ENCODE assay signal across 17 mouse cellular contexts in the genomic region with DNA sequence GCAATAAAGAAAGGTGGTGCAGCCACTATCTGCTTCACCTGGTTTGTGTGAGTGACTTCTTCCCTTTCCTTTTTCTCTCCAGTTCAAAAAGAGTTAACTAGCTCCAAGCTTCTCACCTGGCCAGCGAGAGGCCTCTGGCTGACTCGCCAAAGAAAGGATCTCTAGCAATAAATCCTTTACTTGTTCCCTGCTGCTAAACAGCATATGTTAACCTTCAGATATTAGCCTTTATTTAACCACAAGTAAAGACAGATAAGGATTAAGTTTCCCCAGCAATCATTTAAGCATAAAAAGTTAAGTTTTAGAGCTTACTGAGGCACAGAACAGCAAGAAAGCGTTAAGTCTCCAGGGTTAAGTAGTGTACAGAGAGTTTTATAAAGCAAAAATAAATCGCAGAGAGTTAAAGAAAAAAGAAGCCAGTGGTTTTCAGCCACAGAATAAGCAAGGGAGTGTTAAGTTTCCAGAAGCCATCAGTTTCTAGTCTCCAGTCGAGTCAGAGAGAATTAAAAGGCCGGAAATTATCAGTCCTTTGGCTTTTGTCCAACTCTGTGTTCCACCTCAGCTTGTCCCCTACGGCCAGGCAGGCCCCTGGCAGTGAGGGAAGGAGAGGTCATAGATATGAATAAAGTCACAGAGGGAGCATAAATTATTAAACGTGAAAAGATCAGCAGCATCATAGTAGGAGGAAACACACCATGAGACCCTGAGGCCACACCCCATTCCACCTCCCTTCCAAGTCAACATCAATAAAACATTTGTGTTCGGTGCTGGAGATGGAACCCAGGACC. TPM values are rescaled to one million over a fixed set of nuclear protein-coding genes. Genes with fewer than 3 reads are reported as not detected.
DNase-seq lines count a peak whose midpoint lies in the region; ATAC-seq and TF ChIP-seq lines count a peak whose summit lies in the region.
"Had no signal": no experiment of that assay in that cellular context is flagged by ENCODE, and none has a peak within 500 bp of the region (broad histone marks: within the 10 kb centered on the region; RNA-seq: fewer than 3 reads in every experiment).

No protein-coding gene starts in this region.

- H3K27ac ChIP-seq in gastrocnemius, adult 2 months = peak overlapping the region; percentile 94
- peak overlapping the region; percentile 99 for H3K27ac ChIP-seq in heart, embryonic 15.5 days
- no peak overlapping the region for H3K27ac ChIP-seq in lung, embryonic 14.5 days (ENCODE audit: low read depth)
- H3K27ac ChIP-seq: hindbrain, embryonic 15.5 days; macrophage; midbrain, embryonic 10.5 days; neural tube, embryonic 13.5 days had no signal

- no peaks in the 10 kb centered on the region for H3K27me3 ChIP-seq in heart, embryonic 15.5 days
- H3K27me3 ChIP-seq in lung, embryonic 14.5 days (ENCODE audit: insufficient read depth, low read length) = no peaks in the 10 kb centered on the region
- H3K27me3 ChIP-seq: hindbrain, embryonic 15.5 days; neural tube, embryonic 13.5 days had no signal

- H3K4me1 ChIP-seq in heart, embryonic 15.5 days (replicated peaks) = peaks cover 34% of the 10 kb centered on the region
- H3K4me1 ChIP-seq in lung, embryonic 14.5 days (ENCODE audit: insufficient read depth) = no peaks in the 10 kb centered on the region
- H3K4me1 ChIP-seq: hindbrain, embryonic 15.5 days; midbrain, embryonic 10.5 days; neural tube, embryonic 13.5 days had no signal

- no peak for TF ChIP-seq CTCF in gastrocnemius, adult 2 months (IDR thresholded peaks at IDR 0.05)
- no peak for TF ChIP-seq CTCF in lung, embryonic 14.5 days (IDR thresholded peaks at IDR 0.05; ENCODE audit: low read depth)

- H3K4me3 ChIP-seq in gastrocnemius, adult 2 months = no peak overlapping the region
- H3K4me3 ChIP-seq in heart, embryonic 15.5 days = no peak overlapping the region
- H3K4me3 ChIP-seq in lung, embryonic 14.5 days (ENCODE audit: low read depth, low read length) = no peak overlapping the region
- H3K4me3 ChIP-seq: hindbrain, embryonic 15.5 days; midbrain, embryonic 10.5 days; neural tube, embryonic 13.5 days had no signal

- no peak overlapping the region for H3K4me2 ChIP-seq in heart, embryonic 15.5 days
- no peak overlapping the region for H3K4me2 ChIP-seq in lung, embryonic 14.5 days
- H3K4me2 ChIP-seq: hindbrain, embryonic 15.5 days; liver, embryonic 11.5 days; neural tube, embryonic 13.5 days had no signal

- intact Hi-C loops in gastrocnemius, adult 2 months (cut with DNase I) = loop anchor here (5.0 kb wide), 1 partner anchor 90 kb away; the partner anchor contains the start of gene Mkrn2
- intact Hi-C loops in heart, postnatal 25 days (cut with DNase I) = no loop called here
- intact Hi-C loops in heart, postnatal 10 days (cut with DNase I) = no loop called here

- no peak for DNase-seq in gastrocnemius, adult 2 months
- no peak for DNase-seq in gastrocnemius, postnatal 25 days
- no peak for DNase-seq in heart, postnatal 25 days (ENCODE audit: low spot score)
- DNase-seq in lung, embryonic 14.5 days = peak; percentile 69
- DNase-seq in lung, postnatal 25 days (ENCODE audit: low spot score) = no peak
- peak; percentile 36 to 37 for DNase-seq in heart, postnatal 10 days
- DNase-seq in frontal cortex, postnatal 25 days (ENCODE audit: low spot score in 2 of 2) = no peak
- DNase-seq: adrenal gland, postnatal 36 days; cerebellum, postnatal 25 days; embryo, embryonic 11 days; right cerebral cortex, adult 18-20 months had no signal

- ATAC-seq in heart, embryonic 15.5 days (replicated peaks; ENCODE audit: insufficient number of reproducible peaks, insufficient read depth, low FRiP score, low read depth) = no peak
- no peak for ATAC-seq in lung, embryonic 14.5 days (ENCODE audit: insufficient read depth)

- H3K9ac ChIP-seq in heart, embryonic 15.5 days = no peak overlapping the region
- H3K9ac ChIP-seq in lung, embryonic 14.5 days = no peak overlapping the region
- H3K9ac ChIP-seq: hindbrain, embryonic 15.5 days; neural tube, embryonic 13.5 days had no signal

- 37% methylated on average over 9 of the region's 9 CpGs for WGBS in heart, embryonic 15.5 days
- 41% methylated on average over 9 of the region's 9 CpGs for whole genome bisulfite sequencing in lung, embryonic 14.5 days

- H3K36me3 ChIP-seq in heart, embryonic 15.5 days = no peaks in the 10 kb centered on the region
- no peaks in the 10 kb centered on the region for H3K36me3 ChIP-seq in lung, embryonic 14.5 days (ENCODE audit: insufficient read depth)
- H3K36me3 ChIP-seq: hindbrain, embryonic 15.5 days; midbrain, embryonic 10.5 days; neural tube, embryonic 13.5 days had no signal

- H3K9me3 ChIP-seq in heart, embryonic 15.5 days (replicated peaks) = no peaks in the 10 kb centered on the region
- H3K9me3 ChIP-seq in lung, embryonic 14.5 days (ENCODE audit: low read depth, low read length) = no peaks in the 10 kb centered on the region
- H3K9me3 ChIP-seq: hindbrain, embryonic 15.5 days; midbrain, embryonic 10.5 days; neural tube, embryonic 13.5 days had no signal

RNA-seq across cellular contexts. Expression of gene Raf1, which starts 15.9 kb away (rescaled TPM):
- total RNA-seq in gastrocnemius, adult 2 months (2021) = 100 to 1,000 TPM; 129 to 136 TPM
- 100 to 1,000 TPM; 105 to 129 TPM for total RNA-seq in gastrocnemius, postnatal 25 days (2021)
- polyA plus RNA-seq in heart, embryonic 15.5 days (2015; fragmentation: Nextera tagmentation; extraction: Ambion mirVana) = 90.7 and 97.4 TPM in 2 replicates
- total RNA-seq in heart, postnatal 25 days (2021) = 100 to 1,000 TPM in 1 of 2 experiments, 10 to 100 TPM in 1; 98.8 to 100 TPM
- 121 and 122 TPM in 2 replicates for polyA plus RNA-seq in lung, embryonic 14.5 days (2014; fragmentation: Nextera tagmentation; extraction: Ambion mirVana)
- 100 to 1,000 TPM; 111 to 119 TPM for total RNA-seq in heart, postnatal 10 days (2021)

Comparison
In these comparisons a context has a peak if more than half of its experiments do, and no peak if none do; other contexts are left out.
1. DNase-seq: peak in lung, embryonic 14.5 days (single experiment) and heart, postnatal 10 days (2 of 2); none in gastrocnemius, adult 2 months (single experiment), gastrocnemius, postnatal 25 days (single experiment), heart, postnatal 25 days (single experiment), lung, postnatal 25 days (single experiment) and frontal cortex, postnatal 25 days (0 of 2).